Mouse (Mus musculus) c-Kit-negative CD71-positive TER-119-positive erythroid progenitor cells, embryonic 14.5 days (primary cell): ENCODE data around the gene Prcc.
"Not testable (repeated sequence)": the region's sequence is repeated elsewhere in the genome, so short reads cannot be mapped to it uniquely, and the experiment has no call there.

Source experiments
- DNase-seq: peaks from one replicate; pipeline ENCODE4 v3.0.0-alpha.2; 2013; ENCODE audit warnings: low read depth, low spot score

Prcc gene

DNA sequence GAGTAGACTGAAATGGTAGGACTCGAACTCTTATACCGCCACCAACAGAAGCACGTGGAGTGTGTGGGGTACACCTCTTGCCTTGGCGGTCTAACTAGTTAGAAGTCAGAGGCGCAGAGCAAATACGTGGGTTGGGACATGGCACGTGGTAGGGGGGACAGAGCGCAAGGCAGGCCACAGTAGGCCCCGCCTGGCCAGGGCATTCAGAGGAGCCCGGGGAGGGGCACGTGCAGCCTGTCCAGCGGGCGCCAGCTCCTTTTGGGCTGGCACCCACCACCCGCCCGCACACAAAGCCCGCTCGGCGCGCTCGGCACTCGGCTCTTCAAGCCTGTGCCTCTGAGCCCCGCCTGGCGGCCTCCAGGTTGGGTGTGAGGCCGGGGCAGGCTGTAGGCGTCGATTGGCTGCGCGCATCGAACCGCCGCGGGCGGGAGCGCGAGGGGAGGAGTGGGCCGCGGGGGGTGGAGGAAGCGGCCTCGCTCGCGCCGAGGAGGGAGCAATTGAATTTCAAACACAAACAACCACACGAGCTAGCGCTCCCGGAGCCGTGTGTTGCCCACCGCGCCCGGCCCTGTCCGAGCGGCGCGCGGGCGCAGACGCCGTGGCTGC is 20.6 kb upstream of the Prcc start, which contains the start of gene Hdgf:
Gene Hdgf (plus strand): TSS at position 442 of the 606 bp plus-strand sequence.
- peak; percentile 82 for DNase-seq

DNA sequence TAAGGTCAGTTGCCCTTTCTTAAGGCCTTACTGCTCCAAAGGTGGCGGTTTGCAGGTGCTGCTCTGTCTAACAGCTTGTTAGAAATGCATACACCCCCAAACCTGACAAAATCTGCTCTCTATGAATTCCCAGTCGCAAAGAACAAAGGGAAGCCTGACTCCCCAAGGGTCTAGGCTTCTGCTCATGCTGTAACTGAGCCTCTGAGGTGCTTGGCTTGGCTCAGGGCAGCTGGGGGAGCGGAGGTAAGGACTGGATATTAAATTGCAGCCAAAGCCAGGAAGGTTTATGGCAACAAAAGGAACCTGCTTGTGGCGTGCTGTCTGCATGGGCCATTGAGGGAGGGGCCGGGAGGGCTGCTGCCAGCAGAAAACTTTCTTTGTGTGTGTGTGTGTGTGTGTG is 18.4 kb upstream of the Prcc start:
- DNase-seq, result no peak

DNA sequence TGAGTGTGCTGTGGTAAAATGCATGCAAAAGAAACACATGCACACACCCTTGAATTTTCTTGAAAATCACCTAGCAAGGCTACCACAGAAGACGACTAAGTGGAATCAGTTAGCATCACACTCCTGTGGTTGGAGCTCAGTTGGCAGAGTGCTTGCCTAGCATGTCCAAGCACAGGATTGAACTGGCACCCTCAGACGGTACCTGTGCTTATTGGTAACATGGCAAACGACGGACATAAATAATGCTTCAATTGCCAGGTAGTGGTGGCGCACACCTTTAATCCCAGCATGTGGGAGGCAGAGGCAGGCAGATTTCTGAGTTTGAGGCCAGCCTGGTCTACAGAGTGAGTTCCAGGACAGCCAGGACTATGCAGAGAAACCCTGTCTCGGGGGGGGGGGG is 16.6 kb upstream of the Prcc start:
- not testable (repeated sequence) for DNase-seq

DNA sequence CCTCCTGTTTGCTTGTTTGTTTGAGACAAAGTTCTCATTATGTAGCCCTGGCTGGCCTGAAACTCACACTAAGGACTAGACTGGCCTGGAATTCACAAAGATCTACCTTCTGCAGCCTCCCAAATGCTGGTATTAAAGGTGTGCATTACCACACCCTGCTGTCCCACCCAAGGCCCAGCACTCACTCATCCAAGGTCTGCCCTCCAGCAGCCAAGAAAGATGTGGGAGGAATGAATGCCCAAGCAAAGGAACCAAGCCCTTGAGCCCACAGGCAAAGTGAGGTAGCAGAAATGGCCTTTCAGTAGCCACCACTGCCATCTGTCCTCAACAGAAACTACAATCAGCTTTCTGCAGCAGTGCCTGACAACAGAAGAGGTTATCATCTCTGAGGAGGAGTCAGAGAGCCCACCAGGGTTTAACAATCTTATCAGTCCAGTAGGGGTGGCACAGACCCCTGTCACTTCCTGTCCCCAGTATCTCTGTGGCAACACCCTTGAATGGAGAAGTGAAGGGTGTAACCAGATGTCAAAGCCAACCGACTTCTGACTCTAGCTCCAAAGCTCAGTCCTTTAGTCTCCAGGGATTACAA is 15.7 kb upstream of the Prcc start:
- DNase-seq, result no peak

DNA sequence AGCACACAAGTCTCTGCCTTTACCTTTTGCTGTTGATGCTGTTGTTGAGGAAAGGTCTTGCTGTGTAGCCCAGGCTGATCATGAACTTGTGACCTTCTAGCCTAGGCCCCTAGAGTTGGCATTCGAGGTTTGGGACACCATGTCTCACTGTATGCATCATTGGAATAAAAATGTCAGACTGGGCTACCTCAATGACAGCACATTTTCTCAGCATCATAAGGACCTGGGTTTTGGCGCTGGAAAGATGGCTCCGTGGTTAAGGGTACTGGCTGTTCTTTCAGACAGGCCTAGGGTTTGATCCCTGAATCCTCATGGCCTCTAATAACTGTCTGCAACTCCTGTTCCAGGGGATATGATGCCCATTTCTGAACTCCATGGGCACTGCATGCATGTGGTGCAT is 14.4 kb upstream of the Prcc start:
- no peak for DNase-seq

DNA sequence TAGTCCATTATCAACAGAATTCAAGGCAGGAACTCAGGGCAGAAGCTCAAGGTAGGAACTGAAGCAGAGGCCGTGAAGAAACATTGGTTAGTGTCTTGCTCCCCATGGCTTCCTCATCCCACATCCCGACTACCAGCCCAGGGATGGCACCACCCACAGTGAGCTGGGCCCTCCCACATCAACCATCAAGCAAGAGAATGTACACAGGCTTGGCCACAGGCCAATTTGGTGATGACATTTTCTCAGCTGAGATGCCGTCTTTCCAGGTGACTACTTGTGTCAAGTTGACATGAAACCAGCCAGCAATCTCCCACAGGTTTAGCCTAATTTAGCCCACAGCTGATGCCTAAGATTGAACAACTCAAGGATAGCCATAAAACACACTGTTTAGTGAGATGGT is 13.9 kb upstream of the Prcc start:
- DNase-seq, result no peak

DNA sequence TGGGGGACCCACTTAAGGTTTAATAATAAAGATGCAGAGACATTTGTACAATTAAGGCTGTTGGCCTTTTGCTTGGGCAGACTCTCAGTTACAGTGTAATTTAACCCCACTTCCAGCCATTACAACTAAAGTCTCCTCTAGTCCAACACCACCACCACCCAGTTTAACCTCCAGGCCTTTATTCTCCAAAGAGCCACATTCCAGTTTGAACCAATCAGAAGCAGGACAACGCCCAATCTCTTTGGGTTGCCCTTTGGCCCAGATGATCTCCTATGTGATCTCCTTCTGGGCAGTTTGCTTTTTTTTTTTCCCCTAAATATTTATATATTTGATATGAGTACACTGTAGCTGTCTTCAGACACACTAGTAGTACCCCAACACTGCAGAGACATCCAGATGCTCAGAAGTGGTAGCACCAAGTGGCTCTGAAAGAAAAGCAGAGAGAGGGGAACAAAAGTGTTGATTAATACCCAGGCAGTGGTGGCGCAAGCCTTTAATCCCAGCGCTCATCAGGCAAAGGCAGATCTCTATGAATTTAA is 8.0 kb upstream of the Prcc start:
- no peak for DNase-seq

DNA sequence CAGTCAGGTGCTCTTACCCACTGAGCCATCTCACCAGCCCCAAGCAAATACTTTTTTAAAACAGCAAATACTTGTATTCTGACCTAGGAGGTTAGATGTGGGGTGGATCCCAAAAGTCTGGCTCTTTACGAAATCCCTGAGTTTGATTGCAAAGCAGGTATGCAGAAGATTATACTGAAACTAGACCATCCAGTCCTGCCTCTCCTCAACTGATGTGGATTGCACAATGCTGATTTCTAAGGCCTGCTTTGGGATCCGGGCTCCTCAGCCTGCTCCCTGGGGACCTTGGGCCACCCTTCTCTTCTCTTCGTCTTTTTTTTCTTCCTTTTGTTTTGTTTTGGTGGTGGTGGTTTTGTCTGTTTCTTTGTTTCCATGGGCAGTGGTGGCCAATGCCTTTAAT is 6.1 kb upstream of the Prcc start:
- DNase-seq, result no peak

DNA sequence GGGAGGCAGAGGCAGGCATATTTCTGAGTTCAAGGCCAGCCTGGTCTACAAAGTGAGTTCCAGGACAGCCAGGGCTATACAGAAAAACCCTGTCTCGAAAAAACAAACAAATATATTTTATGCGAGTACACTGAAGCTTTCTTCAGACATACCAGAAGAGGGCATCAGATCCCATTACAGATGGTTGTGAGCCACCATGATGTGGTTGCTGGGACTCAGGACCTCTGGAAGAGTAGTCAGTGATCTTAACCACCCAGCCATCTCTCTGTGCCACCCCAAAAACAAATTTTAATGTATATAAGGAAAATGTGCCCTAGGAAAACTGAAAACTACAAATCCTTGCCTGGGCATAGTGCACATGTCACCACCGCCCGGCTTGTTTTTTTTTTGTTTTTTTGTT is 2.0 kb upstream of the Prcc start:
- DNase-seq, result not testable (repeated sequence)

DNA sequence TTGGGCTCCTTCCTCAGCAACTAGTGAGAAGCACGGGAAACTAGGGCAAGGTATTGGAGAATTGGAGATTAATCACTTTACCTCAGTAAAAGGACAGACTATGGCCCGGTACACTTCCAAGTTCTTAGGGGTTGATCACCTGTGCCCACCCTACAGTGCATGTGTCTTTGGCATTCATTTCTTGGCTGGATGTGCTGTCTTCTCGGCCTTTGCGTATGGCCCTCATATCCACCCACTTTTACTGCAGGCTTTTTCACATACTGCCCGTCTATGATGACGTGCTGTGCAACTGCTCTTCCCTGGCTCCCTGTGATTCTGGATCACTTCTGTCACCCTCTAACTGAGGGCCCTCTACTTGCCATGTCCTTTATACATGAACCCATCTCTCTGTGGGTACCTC is 1.0 kb upstream of the Prcc start:
- no peak for DNase-seq

DNA sequence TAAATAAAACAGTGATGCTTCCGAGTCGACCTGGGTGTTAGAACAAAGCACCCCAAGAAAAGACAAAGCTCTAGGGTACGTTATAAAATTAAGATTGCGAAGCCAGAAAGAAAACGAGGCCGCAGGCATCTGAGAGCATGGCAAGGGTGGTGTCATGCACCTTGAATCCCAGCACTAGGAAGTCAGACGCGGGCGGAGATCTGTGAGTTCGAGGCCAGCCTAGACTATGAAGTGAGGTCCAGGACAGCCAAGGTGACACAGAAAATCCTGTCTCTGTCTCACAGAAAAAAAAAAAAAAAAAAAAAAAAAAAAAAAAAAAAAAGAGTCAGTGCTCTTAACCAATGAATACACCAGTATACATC is 577 bp upstream of the Prcc start:
- DNase-seq, result no peak

DNA sequence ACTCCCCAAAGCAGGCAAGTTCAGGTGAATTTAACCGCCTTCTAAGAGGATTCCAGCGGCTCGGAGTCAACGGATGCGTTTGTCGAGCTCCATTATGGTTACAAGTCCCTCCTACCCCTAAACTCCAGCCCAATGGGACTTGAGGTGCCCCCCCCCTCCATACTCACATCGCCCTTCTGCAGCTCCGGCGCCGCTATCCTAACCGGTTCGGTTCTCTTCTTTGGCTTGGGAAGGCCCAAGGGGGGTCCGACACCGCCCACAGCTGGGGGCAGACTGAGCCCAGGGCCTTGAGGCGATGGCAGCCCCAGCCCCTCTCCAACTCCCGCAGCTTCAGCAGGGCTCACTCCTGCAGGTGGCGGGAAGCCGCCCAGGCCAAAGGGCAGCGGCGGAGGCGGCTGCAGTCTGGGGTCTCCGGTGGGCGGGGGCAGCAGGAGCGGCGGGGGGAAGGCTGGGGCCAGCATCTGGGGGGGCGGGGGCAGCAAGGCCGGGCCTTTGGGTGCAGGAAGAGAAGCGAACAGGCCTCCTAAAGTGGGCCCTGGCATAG is 628 bp downstream of the Prcc start:
- no peak for DNase-seq

DNA sequence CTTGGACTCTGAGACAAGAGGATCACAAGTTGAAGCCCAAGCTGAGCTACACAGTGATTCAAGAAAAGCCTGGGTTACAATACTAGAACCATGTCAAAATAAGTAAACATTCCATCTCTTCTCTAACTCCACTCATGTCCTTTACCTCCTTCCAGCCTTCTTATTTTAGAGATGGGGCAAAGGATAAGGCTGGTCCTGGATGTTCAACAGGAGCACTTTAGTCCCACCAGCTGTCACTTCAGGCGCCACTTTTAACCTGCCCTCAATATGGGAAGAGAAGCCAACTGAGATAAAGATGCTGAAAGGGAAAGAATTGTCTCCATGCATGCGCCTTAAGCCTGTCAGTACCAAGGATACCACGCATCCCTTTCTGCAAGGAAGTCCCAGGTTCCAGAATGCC is 1.1 kb downstream of the Prcc start:
- no peak for DNase-seq

DNA sequence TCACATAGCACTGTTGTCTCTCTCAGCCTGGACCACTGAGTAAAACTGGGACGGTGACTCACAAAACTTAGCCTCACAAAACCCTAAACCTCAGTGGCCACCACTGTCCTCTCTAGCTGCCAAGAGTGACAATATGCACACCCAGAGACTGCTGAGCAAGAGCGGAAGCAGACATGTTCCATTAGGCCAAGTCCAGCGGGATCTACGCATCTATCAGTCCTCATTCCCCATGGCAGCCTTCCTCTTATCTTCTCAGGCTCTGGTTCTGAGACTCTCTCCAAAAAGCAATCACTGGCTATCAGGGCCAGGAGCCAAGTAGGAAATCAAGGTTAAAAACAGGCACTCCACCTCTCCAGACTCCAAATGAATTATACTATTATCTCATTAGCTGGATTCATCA is 7.7 kb downstream of the Prcc start:
- DNase-seq, result no peak

DNA sequence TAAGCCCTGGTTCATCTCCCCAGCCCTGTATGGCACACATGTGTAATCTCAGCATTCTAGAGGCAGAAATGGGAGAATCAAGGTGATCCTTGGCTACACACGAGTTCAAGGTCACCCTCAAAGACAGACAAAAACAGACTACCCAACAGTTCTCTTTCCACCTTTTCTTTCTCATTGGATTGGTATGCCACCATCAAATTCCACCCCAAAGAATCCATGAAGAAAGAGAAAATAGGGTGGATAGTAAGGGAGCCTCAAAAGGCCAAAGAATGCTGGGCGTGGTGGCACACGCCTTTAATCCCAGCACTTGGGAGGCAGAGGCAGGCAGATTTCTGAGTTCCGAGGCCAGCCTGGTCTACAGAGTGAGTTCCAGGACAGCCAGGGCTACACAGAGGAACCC is 21.3 kb downstream of the Prcc start:
- DNase-seq, result not testable (repeated sequence)

DNA sequence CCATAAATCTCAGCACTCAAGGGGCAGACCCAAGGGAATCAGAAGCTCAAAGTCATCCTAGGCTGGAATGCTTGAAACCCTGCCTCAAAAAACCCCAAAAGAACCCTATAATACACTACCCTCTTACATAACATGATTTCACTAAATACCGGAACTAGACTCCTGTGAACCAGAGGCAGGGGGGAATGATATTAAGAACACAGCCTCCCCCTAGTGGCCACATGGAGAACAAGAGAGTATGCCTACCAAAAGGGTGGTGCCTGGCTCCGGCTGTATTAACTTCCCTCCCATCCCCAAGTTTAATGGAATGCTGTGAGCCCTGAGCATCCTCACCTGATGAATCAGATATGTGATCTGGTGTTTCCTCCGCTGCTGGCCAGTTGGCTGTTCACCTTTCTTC is 25.6 kb downstream of the Prcc start:
- DNase-seq, result peak; percentile 35

DNA sequence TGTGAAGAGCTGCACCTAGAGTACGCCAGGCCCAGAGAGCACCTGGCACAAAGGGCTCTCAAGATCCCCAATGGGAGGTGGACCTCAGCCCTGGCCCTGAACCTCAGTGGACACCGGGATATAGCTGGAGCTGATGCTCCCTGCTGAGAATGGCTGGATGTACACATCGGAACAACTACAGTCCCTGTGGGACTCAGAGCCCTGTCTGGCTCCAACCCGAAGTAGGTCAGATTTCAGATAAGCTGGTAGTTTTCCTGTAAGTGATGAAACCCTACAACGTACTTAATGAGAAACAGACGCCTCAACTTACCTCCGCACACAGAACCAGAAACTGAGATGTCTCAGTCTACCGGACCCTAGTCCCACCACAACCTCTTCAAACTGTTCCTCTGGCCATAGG is 27.7 kb downstream of the Prcc start:
- no peak for DNase-seq

DNA sequence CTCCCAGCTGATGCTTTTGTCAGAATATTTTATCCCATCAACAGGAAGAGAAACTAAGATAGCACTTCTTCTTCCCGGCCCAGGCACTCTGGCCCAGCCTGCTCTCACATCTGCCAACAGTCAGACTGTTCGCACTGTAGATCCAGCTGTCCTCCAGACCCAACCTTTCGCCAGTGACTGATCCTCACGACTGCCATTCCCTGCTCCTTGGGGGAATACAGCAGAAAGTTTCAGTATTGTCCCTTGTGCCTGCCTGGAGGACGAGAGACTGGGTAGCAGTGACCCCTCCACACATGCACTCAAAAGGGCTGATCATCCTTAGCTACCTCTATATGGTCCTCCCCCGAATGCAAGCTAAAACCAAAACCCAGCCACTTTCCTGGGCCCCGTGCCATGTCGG is 29.5 kb downstream of the Prcc start:
- DNase-seq, result no peak

DNA sequence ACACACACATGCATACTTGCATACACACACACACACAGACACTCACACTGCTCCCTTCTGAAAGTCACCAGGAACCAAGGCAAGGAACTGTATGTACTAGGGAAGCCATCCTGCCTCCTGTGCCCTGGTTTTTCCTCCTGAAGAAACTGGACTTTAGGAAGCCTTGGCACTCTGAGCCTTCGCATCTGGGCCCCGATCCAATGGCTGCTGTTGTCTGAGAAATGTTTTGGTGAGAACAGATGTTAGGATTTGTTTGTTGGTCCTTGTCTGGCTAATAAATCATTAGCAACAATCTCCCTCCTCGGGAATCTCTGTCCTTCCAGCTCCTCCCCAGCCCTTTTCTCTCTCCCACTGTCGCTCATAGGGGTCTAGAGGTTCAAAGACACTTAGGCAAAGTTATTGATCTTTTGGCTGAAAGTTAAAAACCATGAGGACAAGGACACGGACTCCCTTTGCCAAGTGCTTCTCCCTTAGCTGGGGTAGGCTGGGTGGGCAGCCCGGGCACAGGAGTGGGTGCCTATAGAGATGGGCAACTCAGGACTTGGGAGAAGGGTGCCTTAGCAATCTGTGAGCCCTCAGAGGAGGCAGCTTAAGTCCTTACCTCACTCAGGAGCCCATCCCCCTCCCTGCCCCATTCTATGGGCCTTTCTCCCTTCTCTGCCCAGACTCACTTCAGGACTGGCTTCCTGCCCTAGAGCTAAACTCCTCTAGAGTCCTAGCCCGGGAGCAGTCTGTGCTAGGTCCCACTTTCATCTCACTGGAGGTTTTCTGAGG is 30.4 kb downstream of the Prcc start:
- no peak for DNase-seq

DNA sequence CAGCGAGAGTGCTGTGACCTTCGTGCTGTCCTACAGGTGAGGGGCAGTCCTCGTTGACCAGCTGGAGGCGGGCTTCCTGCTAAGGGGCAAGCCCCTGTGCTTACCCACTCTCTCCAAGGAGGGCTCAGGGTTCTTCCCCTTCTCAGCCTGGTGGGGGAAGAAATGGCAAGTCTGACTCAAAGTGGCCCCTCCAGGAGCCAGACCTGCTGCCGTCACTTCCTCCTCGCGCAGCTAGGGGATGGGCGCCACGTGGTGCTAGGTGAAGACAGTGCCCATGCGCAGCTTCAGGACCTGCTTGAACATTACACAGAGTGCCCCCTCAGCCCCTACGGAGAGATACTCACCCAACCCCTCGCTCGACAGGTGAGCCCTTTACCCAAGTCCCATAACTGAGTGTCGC is 36.3 kb downstream of the Prcc start:
- no peak for DNase-seq

DNA sequence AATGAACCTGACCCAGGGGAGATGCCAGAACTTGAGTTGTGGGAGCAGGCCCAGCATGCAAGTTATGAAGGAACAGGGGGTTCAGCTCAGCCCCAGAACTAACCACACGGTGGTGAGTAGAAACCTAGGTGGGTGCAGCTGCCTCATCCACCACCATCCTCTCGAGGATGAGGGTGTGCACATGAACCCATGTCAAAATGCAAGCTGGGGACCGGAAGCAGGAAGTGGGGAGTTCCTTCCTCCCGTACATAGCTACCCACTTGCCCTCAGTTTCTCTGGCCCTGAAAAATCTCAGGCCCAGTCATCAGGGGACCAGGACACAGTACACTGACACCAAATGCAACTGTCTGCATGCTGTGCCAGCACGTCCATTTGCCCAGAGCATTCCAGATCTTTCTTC is 37.7 kb downstream of the Prcc start:
- DNase-seq, result no peak

DNA sequence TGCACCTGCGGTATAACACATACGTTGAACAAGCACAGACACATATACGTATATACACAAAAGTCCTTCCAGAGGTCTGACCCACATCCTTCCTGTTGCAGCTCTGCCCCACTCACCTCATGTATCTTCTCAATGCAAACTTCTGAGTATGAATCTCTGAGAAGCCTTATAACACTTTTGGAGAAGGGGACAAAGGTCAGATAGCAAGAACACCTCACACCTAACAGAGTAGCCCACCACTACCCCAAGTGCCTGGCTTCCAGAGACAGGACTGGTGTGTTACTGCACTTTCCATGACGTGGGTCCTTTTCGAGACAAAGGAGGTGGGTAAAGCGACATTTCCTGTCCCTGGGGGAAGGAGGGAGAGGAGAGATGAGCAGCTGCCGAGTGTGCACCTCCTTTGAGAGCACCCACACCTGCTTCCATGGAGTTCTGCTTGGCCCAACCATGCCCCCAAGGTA is 38.7 kb downstream of the Prcc start, which contains the start of gene Sh2d2a:
Gene Sh2d2a (plus strand): TSS at position 106 of the 461 bp plus-strand sequence.
- no peak for DNase-seq
